Mouse (Mus musculus): ENCODE measurements around the gene Bcl7a.

DNA sequence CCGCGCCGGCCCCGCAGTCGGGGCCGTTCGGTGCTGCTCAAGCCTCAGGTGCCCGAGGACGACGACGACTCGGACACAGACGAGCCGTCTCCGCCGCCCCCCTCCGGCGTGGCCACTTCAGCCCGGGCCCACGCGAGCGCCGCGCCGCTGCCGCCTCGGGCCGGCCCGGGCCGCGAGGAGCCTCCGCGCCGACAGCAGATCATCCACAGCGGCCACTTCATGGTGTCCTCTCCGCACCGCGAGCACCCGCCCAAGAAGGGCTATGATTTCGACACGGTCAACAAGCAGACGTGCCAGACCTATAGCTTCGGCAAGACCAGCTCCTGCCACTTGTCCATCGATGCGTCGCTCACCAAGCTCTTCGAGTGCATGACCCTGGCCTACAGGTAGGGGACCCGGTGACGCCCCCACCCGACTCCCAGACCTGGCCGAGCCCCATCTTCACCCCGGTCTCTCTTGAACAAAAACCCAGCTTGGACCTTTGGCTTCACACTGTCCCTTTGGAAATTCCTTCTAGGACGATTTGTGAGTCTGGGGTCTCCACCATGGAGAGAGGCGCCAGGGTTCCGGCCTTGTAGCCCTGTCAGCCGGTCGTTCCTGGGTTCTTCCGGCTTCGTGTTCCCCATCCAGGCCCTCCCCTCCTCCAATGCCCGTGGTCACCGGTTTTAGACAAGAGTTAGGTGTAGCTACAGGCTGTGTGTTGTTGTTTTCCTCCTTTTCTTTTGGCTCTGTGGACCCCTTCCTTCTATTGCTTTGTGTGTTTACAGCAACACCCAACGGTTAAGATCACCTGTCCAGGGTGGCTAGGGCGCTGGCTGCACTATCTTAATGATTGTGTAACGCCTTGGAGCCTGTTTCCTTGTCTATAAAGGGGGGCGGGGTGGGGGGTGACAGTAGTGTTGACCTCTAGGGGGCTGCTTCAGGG, 51.6 kb downstream of the Bcl7a start:
- TF ChIP-seq EP300 (IDR thresholded peaks at IDR 0.05; ENCODE audit: low read length): no peak
- TF ChIP-seq MAFK (IDR thresholded peaks at IDR 0.05; ENCODE audit: insufficient replicate concordance, low read length): no peak
- TF ChIP-seq ZC3H11A (IDR thresholded peaks at IDR 0.05; ENCODE audit: low read depth, low read length): no peak
- no peak for TF ChIP-seq CTCF (conservative IDR thresholded peaks at IDR 0.05 in 1 of 2, IDR thresholded peaks at IDR 0.05 in 1 of 2; ENCODE audit: low read depth in 2 of 2, low read length in 2 of 2)
- peak; percentile 9; the same call in 1 of the 2 replicates for TF ChIP-seq MXI1 (IDR thresholded peaks at IDR 0.05; ENCODE audit: low read depth, low read length)
- no peak for TF ChIP-seq NELFE (IDR thresholded peaks at IDR 0.05; ENCODE audit: low read depth, low read length)
- TF ChIP-seq TBP (conservative IDR thresholded peaks at IDR 0.05; ENCODE audit: low read depth, low read length): no peak
- TF ChIP-seq GABPA (IDR thresholded peaks at IDR 0.05; ENCODE audit: insufficient replicate concordance, low read depth, low read length): no peak
- no peak for TF ChIP-seq POLR2AphosphoS2 (IDR thresholded peaks at IDR 0.05; ENCODE audit: low read depth, low read length)
